Mouse (Mus musculus) testis, adult 2 months (tissue): Measurements from ENCODE around the gene Cdk6.

ENCODE experiments used
- CTCF ChIP-seq: fragments of 200-500 bp; IDR thresholded peaks from 2 replicates; pipeline ENCODE4 v1.5.1; 2012; ENCODE audit warnings: low read depth, mild to moderate bottlenecking, inconsistent platforms, low read length, moderate library complexity; ENCODE audit not compliant: control insufficient read depth, insufficient read depth, insufficient replicate concordance
- POLR2A ChIP-seq: fragments of 200-500 bp; IDR thresholded peaks from 2 replicates; pipeline ENCODE4 v1.6.1; 2012; ENCODE audit warnings: low read depth, mild to moderate bottlenecking, inconsistent platforms, low read length, moderate library complexity; ENCODE audit not compliant: control insufficient read depth

GRCm38 (mm10) chr5:3386021-3386730, 44.9 kb downstream of the Cdk6 start:
- TF ChIP-seq CTCF: no peak
- no peak for TF ChIP-seq POLR2A
